Mouse (Mus musculus): ENCODE data around the gene Adamtsl1.

GRCm38 (mm10) chr4:85672290-85672689 is 158.3 kb downstream of the Adamtsl1 start:
- no peak for TF ChIP-seq CTCF (IDR thresholded peaks at IDR 0.05; ENCODE audit: extremely low read depth, insufficient read depth, insufficient read length, insufficient replicate concordance)
- no peak for TF ChIP-seq POLR2A (IDR thresholded peaks at IDR 0.05; ENCODE audit: low read depth, low read length)

Measured in spleen, adult 2 months (tissue).